Mouse (Mus musculus) thymus, postnatal 0 days (tissue): ENCODE data around the gene Ncoa5. TPM values are rescaled to one million over a fixed set of nuclear protein-coding genes. Genes with fewer than 3 reads are reported as not detected.

Experiments used
- DNase-seq: peaks from one replicate; pipeline ENCODE4 v3.0.0-alpha.2; 2015; ENCODE audit warnings: low spot score
- polyA plus RNA-seq: library from polyadenylated mRNA; unstranded; fragments of >200 nt; fragmentation: Nextera tagmentation; extraction: Ambion mirVana; gene quantifications from 2 replicates; pipeline ENCODE4 v1.2.1, GENCODE M21; 2015

Ncoa5 gene
- polyA plus RNA-seq, 1 experiment from 2014 or later: 51.3 TPM

GRCm38 (mm10) chr2:165050826-165051548 lies 16.3 kb upstream of the Ncoa5 start:
- no peak for DNase-seq

GRCm38 (mm10) chr2:165049044-165049443 lies 14.4 kb upstream of the Ncoa5 start:
- no peak for DNase-seq

- DNase-seq: no peak
These were observed 9.1 kb upstream of the Ncoa5 start for GRCm38 (mm10) chr2:165043729-165044128.

- no peak for DNase-seq
These were observed 8.5 kb upstream of the Ncoa5 start for GRCm38 (mm10) chr2:165043090-165043636.

- no peak for DNase-seq
These were observed 7.5 kb upstream of the Ncoa5 start for GRCm38 (mm10) chr2:165042126-165042525.

GRCm38 (mm10) chr2:165037415-165037814 lies 2.7 kb upstream of the Ncoa5 start:
- DNase-seq: no peak

- DNase-seq: no peak
These were observed 378 bp upstream of the Ncoa5 start for GRCm38 (mm10) chr2:165035058-165035431.

GRCm38 (mm10) chr2:165033306-165033705 lies 1.4 kb downstream of the Ncoa5 start:
- DNase-seq: peak; percentile 17

GRCm38 (mm10) chr2:165032533-165032932 lies 2.1 kb downstream of the Ncoa5 start:
- no peak for DNase-seq

GRCm38 (mm10) chr2:165027163-165027562 lies 7.5 kb downstream of the Ncoa5 start:
- DNase-seq: no peak

- DNase-seq: no peak
These were observed 14.2 kb downstream of the Ncoa5 start for GRCm38 (mm10) chr2:165020490-165020889.

GRCm38 (mm10) chr2:165014935-165015334 lies 19.7 kb downstream of the Ncoa5 start:
- no peak for DNase-seq

GRCm38 (mm10) chr2:165010351-165010750 lies 24.3 kb downstream of the Ncoa5 start:
- DNase-seq: no peak

GRCm38 (mm10) chr2:165009581-165009980 lies 25.1 kb downstream of the Ncoa5 start:
- DNase-seq: no peak

GRCm38 (mm10) chr2:165009161-165009560 lies 25.5 kb downstream of the Ncoa5 start:
- no peak for DNase-seq

GRCm38 (mm10) chr2:165007986-165008385 lies 26.7 kb downstream of the Ncoa5 start:
- no peak for DNase-seq

- no peak for DNase-seq
These were observed 27.9 kb downstream of the Ncoa5 start for GRCm38 (mm10) chr2:165006813-165007212.

- DNase-seq: no peak
These were observed 30.4 kb downstream of the Ncoa5 start for GRCm38 (mm10) chr2:165004237-165004636.

- no peak for DNase-seq
These were observed 31.6 kb downstream of the Ncoa5 start for GRCm38 (mm10) chr2:165003108-165003507.

- DNase-seq: no peak
These were observed 32.7 kb downstream of the Ncoa5 start for GRCm38 (mm10) chr2:165001958-165002357.

GRCm38 (mm10) chr2:164997721-164998428 lies 36.8 kb downstream of the Ncoa5 start:
- DNase-seq: no peak

GRCm38 (mm10) chr2:164996848-164997720 lies 37.6 kb downstream of the Ncoa5 start:
- no peak for DNase-seq
